Mouse (Mus musculus): ENCODE data around the gene Slc31a1. TPM values are rescaled to one million over a fixed set of nuclear protein-coding genes. Genes with fewer than 3 reads are reported as not detected.

Slc31a1 gene
- polyA plus RNA-seq, 1 experiment = 19.9 TPM

- DNase-seq (ENCODE audit: extremely low spot score in 1 of 2, low spot score in 1 of 2) = peak in 1 of 2 experiments; percentile 41
These were observed 38.4 kb downstream of the Slc31a1 start for GRCm38 (mm10) chr4:62398956-62399355.

DNA sequence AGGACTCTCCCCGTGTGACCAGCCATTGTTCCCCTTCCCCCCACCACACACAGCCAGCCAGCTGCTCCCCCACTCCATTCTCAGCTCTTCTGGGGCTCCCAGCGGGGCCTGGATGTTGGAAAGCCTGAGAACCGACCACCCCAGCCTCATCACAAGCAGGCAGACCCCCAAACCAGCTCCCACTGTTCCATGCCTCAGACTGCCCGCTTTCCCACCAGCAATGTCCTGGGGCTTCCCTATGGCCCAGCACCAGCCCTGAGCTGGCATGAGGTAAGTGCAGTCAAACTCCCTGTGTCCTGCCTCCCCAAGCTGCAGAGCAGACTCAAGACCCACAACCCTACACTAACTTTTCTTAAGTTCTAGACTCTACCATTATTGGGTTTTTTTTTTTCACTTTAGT is 45.6 kb downstream of the Slc31a1 start:
- no peak for DNase-seq (ENCODE audit: extremely low spot score in 1 of 2, low spot score in 1 of 2)

GRCm38 (mm10) chr4:62407730-62408582 is 47.4 kb downstream of the Slc31a1 start:
- DNase-seq (ENCODE audit: extremely low spot score in 1 of 2, low spot score in 1 of 2) = peak; percentile 23 to 74

DNA sequence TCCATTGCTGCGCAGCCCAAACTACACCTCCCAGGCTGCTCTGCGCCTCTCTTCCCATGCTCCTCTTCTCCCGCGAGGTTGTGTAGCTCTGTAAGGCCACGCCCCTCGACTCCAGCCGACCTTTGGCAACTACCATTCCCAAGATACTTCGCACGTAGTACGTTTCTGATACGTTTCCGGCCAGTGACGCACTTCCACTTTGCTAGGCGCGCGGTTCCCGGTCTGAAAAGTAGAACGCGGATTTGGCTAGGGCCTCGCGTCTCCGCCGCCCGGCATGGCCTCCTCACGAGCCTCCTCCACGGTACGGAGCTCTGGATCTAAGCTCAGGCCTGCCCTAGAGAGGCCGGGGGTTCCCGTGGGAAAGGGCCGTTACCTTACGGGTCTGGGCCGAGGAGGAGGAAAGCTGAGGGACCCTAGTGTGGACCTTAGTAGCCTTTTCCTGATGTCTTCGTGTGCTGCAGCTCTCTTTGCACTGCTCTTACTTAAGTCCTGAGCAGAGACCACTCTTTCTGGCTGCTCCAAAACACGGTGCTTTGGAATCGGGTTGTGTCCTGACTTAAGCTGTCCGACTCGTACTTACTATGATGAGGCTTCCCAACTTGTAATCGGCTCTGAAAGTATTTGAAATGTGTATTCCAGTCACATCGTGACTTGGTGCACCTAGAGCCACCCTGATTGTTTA is 48.2 kb downstream of the Slc31a1 start, which contains the start of the genes Cdc26 and Prpf4:
Gene Cdc26 (minus strand): TSS at position 42 of the 682 bp plus-strand sequence.
Gene Prpf4 (plus strand): TSS at position 197 of the 682 bp plus-strand sequence.
- peak; percentile 99 for DNase-seq (ENCODE audit: extremely low spot score in 1 of 2, low spot score in 1 of 2)

DNA sequence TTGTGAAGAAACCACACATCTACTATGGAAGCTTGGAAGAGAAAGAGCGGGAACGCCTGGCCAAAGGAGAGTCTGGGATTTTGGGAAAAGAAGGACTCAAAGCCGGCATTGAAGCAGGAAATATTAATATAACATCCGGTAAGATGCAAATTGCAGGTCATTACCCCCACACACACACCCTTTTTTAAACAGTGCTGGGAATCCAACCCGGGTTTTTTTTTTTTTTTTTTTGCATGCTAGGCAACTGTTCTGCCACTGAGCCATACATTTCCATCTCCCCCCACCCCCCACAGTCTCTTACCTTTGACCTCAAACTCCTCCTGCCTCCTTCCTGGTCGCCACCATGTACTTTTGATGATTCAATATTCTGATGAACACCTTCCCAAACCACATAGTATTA is 49.1 kb downstream of the Slc31a1 start:
- DNase-seq (ENCODE audit: extremely low spot score in 1 of 2, low spot score in 1 of 2) = no peak

DNA sequence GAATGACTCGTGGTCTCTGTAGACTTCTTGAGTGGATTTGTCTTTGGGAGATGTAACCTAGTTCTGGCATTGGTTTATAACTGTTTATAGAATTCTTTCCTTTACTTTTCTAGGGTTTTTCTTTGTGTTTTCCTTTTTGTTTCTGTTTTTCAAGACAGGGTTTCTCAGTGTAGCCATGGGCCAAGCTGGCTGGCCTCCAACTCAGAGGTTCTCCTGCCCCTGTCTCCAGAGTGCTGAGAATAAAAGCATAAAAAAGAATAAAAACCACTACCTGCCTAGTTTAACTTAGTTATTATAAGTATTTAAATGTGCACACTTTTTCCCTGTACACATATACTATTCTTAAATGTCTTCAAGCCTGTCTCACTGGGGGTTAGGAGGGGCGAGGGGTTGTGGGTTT is 49.8 kb downstream of the Slc31a1 start:
- no peak for DNase-seq (ENCODE audit: extremely low spot score in 1 of 2, low spot score in 1 of 2)

GRCm38 (mm10) chr4:62411606-62412005 is 51.1 kb downstream of the Slc31a1 start:
- DNase-seq (ENCODE audit: extremely low spot score in 1 of 2, low spot score in 1 of 2) = no peak

GRCm38 (mm10) chr4:62418448-62418847 is 57.9 kb downstream of the Slc31a1 start:
- DNase-seq (ENCODE audit: extremely low spot score in 1 of 2, low spot score in 1 of 2) = peak in 1 of 2 experiments; percentile 13

DNA sequence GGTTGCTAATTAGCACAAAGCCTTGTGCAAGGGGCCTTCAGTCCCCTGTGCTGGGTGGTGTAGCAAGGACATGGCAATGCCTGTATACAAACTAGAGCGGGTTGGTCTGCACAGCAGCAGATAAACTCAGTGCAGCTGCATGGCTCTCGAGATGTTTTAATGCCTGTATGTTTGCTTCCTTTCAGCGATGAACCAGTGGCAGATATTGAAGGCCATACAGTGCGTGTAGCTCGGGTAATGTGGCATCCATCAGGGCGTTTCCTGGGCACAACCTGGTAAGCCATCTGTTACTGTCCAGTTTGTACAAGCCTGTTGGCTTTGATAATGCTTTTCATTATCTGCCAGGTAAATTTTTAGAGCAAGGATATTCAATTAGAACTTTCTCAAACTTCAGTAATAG is 58.6 kb downstream of the Slc31a1 start:
- no peak for DNase-seq (ENCODE audit: extremely low spot score in 1 of 2, low spot score in 1 of 2)

GRCm38 (mm10) chr4:62425891-62426290 is 65.4 kb downstream of the Slc31a1 start:
- no peak for DNase-seq (ENCODE audit: extremely low spot score in 1 of 2, low spot score in 1 of 2)

DNA sequence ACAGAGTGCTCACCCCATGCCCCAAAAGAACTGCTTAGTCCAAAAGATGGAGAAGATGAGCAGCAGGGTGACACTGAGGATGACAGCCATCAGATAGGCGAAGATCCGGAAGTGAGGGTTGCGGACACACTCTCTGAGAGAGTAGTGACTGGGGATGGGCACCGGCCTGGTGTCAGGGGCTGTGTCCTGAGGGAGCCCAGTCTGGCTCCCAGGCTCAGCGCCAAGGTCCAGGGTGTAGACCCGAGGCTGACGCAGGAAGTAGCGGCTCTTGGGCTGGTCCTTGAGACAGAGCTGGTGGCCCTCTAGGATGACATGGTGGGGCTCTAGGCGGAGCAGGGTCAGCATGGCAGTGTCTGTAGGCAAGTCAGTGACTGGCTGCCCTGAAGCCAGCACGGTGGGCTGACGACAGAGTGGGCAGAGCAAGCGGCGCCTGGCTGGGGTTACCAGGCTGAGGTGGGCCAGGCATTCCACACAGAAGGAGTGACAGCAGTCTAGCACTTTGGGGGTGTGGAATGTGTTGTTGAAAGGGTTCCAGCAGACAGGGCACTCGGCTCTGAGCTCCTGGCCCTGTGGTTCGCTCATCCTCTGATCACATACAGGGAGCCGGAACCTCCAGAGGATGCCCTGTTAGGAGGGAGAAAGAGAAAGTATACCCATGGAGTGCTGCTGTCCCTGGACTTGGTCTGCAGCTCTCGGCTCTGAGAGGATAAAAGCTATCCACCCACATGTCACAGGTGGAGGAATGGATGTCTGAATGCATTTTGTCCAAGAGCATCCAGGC is 67.6 kb downstream of the Slc31a1 start:
- DNase-seq (ENCODE audit: extremely low spot score in 1 of 2, low spot score in 1 of 2) = no peak

DNA sequence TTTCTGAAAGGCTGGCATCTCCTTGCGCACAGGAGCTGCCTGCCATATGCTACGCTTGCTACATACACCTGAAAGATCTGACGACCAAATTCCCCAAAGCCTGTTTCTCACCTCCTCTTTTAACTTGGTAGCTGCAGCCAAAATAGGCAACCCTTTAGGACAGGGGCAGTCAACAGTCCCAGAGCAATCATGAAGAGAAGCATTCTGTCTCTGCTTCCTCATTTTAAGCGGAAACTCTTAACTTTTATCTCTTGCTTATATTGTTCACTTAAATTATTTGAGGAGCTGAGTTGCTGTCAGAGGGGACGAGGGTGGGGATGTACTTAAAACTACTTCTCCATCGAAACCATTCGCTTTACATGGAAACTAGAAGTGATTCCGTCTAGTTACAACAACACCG is 69.1 kb downstream of the Slc31a1 start:
- no peak for DNase-seq (ENCODE audit: extremely low spot score in 1 of 2, low spot score in 1 of 2)

DNA sequence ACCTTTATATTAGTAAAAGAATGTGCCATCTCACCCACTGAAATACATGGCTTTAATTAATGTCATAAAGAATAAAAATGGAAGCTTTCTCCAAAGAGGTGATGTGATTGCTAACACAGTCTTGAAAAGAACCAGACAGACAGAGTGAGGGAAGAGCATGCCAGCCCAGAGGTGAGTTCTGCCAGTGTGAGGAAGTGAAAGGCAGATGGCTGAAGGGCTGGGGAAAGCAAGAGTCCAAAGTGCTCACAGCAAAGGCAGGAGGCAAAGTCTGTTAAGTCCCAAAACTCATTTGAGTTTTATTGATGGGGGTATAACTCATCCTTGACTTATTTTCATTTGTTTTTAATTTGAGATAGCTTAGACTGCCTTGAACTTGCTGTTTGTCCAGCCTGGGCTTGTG is 70.2 kb downstream of the Slc31a1 start:
- no peak for DNase-seq (ENCODE audit: extremely low spot score in 1 of 2, low spot score in 1 of 2)

DNA sequence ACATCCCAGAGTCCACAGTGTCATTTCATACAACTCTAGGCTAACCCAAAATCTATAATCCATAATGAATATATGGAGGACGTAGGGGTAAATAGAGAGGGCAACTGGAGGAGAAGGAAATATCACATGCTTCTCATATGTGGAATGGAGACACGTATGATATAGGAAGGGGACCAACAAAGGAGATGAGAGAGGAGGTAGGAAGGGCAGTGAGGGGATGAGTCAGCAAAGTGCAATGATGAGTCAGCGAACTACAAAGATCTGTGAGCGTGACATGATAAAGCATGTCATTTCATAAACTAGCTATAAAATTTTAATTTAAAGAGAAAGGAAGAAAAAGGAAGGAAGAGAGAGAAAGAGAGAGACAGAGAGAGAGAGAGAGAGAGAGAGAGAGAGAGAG is 71.0 kb downstream of the Slc31a1 start:
- no peak for DNase-seq (ENCODE audit: extremely low spot score in 1 of 2, low spot score in 1 of 2)

- DNase-seq (ENCODE audit: extremely low spot score in 1 of 2, low spot score in 1 of 2) = no peak
These were observed 73.7 kb downstream of the Slc31a1 start for GRCm38 (mm10) chr4:62433939-62434870.

DNA sequence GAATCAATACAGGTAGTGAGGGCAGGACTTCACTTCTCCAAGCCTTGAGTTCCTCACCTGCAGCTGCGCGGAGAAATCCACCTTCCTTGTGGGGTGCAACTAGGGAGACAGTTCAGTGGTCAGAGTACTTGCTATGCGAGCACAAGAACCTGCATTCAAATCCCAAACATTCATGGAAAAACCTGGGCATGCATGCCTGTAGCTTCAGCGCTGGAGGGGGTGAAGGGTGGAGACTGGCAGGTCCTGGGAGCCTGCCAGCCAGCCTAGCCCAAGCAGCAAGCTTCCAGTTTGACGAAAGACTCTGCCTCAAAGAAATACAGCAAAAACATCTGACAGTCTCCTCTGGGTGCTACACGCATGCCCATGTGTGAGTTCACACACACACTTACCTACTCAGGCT is 74.6 kb downstream of the Slc31a1 start, which contains the start of gene Rnf183:
Gene Rnf183 (minus strand): TSS at position 172 of the 400 bp plus-strand sequence.
- no peak for DNase-seq (ENCODE audit: extremely low spot score in 1 of 2, low spot score in 1 of 2)

DNA sequence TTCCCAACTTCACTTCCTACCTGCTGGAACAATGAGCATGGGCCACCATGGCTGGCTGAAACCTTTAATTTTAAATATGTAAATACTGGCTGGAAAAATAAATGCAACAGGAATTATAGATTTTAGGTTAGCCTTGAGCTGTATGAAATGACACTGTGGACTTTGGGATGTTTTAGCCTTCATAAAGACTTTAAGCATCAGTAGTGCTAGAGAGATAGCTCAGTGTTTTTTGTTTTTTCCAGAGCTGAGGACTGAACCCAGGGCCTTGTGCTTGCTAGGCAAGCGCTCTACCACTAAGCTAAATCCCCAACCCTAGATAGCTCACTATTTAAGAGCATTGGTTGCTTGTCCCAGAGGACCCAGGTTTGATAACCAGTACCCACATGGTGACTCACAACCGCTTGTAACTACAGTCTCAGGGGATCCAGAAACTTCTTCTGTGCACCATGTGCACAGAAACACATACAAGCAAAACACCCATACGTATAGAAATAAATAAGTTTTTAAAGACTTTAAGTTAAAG is 76.8 kb downstream of the Slc31a1 start:
- no peak for DNase-seq (ENCODE audit: extremely low spot score in 1 of 2, low spot score in 1 of 2)

- DNase-seq (ENCODE audit: extremely low spot score in 1 of 2, low spot score in 1 of 2) = no peak
These were observed 77.3 kb downstream of the Slc31a1 start for GRCm38 (mm10) chr4:62437871-62438270.

- no peak for DNase-seq (ENCODE audit: extremely low spot score in 1 of 2, low spot score in 1 of 2)
These were observed 79.3 kb downstream of the Slc31a1 start for GRCm38 (mm10) chr4:62439793-62440192.

DNA sequence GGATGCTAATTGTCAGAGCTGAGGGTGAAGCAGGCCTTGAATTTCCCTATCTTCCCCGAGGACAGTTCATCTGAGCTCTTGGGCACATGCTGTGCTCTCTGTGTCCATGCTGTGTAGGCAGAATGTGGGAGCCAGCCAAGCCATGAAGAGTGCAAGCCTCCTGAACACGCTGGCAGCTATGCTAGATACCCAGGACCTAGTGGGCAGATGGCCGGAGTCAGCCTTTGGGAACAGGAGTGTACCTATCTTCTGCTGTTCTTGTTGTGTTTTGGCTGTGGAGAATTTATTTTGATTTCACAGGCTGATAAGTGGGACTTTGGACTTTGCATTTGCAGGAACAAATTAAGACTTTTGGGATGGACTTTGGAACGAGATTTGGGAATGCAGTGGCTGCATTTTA is 80.0 kb downstream of the Slc31a1 start:
- DNase-seq (ENCODE audit: extremely low spot score in 1 of 2, low spot score in 1 of 2) = no peak

Data from frontal cortex, adult 2 months (tissue).